Mouse (Mus musculus) heart, adult 2 months (tissue): Measurements from ENCODE around the gene Pin1rt1.

Experiments
- CTCF ChIP-seq: fragments of 200-600 bp; IDR thresholded peaks from 2 replicates; pipeline ENCODE4 v1.8.1; 2022; ENCODE audit warnings: antibody characterized with exemption, mild to moderate bottlenecking, moderate library complexity
- EP300 ChIP-seq: fragments of 200-500 bp; IDR thresholded peaks from 2 replicates; pipeline ENCODE4 v1.6.1; 2011; ENCODE audit warnings: low read depth, low read length, control low read depth; ENCODE audit not compliant: insufficient read depth
- POLR2A ChIP-seq: fragments of 200-500 bp; IDR thresholded peaks from 2 replicates; pipeline ENCODE4 v1.6.1; 2011; ENCODE audit warnings: mild to moderate bottlenecking, low read depth, low read length, control low read depth; ENCODE audit not compliant: insufficient read depth

- TF ChIP-seq CTCF (no peak), POLR2A (no peak), EP300 (no peak)
Measured at GRCm38 (mm10) chr2:104743971-104744370, 27.8 kb upstream of the Pin1rt1 start.
